Mouse (Mus musculus) lung, postnatal 0 days (tissue): ENCODE measurements around the gene Klrb1. TPM values are rescaled to one million over a fixed set of nuclear protein-coding genes. Genes with fewer than 3 reads are reported as not detected.
A peak's percentile ranks its signal among the peaks of the same experiment; 100 is the strongest.
"Not testable (repeated sequence)": the region's sequence is repeated elsewhere in the genome, so short reads cannot be mapped to it uniquely, and the experiment has no call there.

Source experiments
- ATAC-seq: fragments of 200-750 bp; cut with Nextera tagmentation; 2 replicates; pipeline ENCODE4 v1.8.0; 2017; ENCODE audit warnings: moderate library complexity
- DNase-seq: peaks from one replicate; pipeline ENCODE4 v3.0.0-alpha.2; 2016; ENCODE audit warnings: low spot score
- H3K27ac ChIP-seq: fragments of 300-500 bp; sonication (generic); 2 replicates; pipeline ENCODE4 v1.5.1; 2014; ENCODE audit warnings: antibody characterized with exemption, mild to moderate bottlenecking, low read length, mixed read lengths
- H3K27me3 ChIP-seq: fragments of 300-500 bp; sonication (generic); replicated peaks from 2 replicates; pipeline ENCODE4 v1.6.1; 2014; ENCODE audit warnings: low read length, mixed read lengths; ENCODE audit not compliant: insufficient read depth
- H3K36me3 ChIP-seq: fragments of 300-500 bp; sonication (generic); 2 replicates; pipeline ENCODE4 v1.6.1; 2014; ENCODE audit warnings: low read length, mixed read lengths; ENCODE audit not compliant: insufficient read depth
- H3K4me1 ChIP-seq: fragments of 300-500 bp; sonication (generic); 2 replicates; pipeline ENCODE4 v1.6.1; 2014; ENCODE audit warnings: antibody characterized with exemption, low read depth, low read length, mixed read lengths; ENCODE audit not compliant: insufficient read depth
- H3K4me2 ChIP-seq: fragments of 300-500 bp; sonication (generic); replicated peaks from 2 replicates; pipeline ENCODE4 v1.6.1; 2014; ENCODE audit warnings: low read depth, mild to moderate bottlenecking, low read length, moderate library complexity, mixed read lengths
- H3K4me3 ChIP-seq: fragments of 300-500 bp; sonication (generic); 2 replicates; pipeline ENCODE4 v1.5.1; 2014; ENCODE audit warnings: low read depth, low read length
- H3K9ac ChIP-seq: fragments of 300-500 bp; sonication (generic); replicated peaks from 2 replicates; pipeline ENCODE4 v1.6.1; 2014; ENCODE audit warnings: low read depth, mild to moderate bottlenecking
- H3K9me3 ChIP-seq: fragments of 300-500 bp; sonication (generic); 2 replicates; pipeline ENCODE4 v1.6.1; 2016; ENCODE audit warnings: low read length, mixed read lengths
- CTCF ChIP-seq: IDR thresholded peaks from 2 replicates; pipeline ENCODE4 v1.5.1; 2016; ENCODE audit warnings: antibody characterized with exemption, mild to moderate bottlenecking
- EP300 ChIP-seq: IDR thresholded peaks from 2 replicates; pipeline ENCODE4 v1.6.1; 2016; ENCODE audit warnings: antibody characterized with exemption, mild to moderate bottlenecking, control low read depth
- WGBS: fragments of 180-500 bp; shearing (Covaris S2); extraction: QIAGEN DNeasy Blood & Tissue Kit; methylation state at CpG from one replicate; pipeline ENCODE4 v1.1.7; 2014; 5-methylcytosine and 5-hydroxymethylcytosine counted together
- polyA plus RNA-seq: library from polyadenylated mRNA; unstranded; fragments of >200 nt; fragmentation: Nextera tagmentation; extraction: Ambion mirVana; gene quantifications from 2 replicates; pipeline ENCODE4 v1.2.1, GENCODE M21; 2015

Gene Klrb1
- polyA plus RNA-seq, 1 experiment from 2014 or later = not detected

- Histone ChIP-seq H3K9ac (no peak overlapping the region), H3K27ac (no peak overlapping the region), H3K27me3 (no peaks in the 10 kb centered on the region), H3K4me1 (0 out of 2 replicates have a peak, but pooled peaks cover 3% of the 10 kb centered on the region), H3K4me3 (no peak overlapping the region), H3K4me2 (no peak overlapping the region), H3K36me3 (no peaks in the 10 kb centered on the region), H3K9me3 (no peaks in the 10 kb centered on the region)
- WGBS = 84% methylated on average over 5 of the region's 5 CpGs
- no peak for DNase-seq
- TF ChIP-seq EP300 = no peak
- TF ChIP-seq CTCF = no peak
- ATAC-seq = no peak
Observed at GRCm38 (mm10) chr6:128759221-128759950, 36.5 kb upstream of the Klrb1 start.

- H3K27me3 ChIP-seq, H3K9ac ChIP-seq, H3K27ac ChIP-seq, H3K4me3 ChIP-seq, H3K36me3 ChIP-seq, H3K9me3 ChIP-seq, H3K4me2 ChIP-seq, DNase-seq, H3K4me1 ChIP-seq, ATAC-seq: not testable (repeated sequence)
- 26% methylated on average over 4 of the region's 4 CpGs for WGBS
Observed at GRCm38 (mm10) chr6:128755402-128755763, 32.5 kb upstream of the Klrb1 start.

- not testable (repeated sequence) for H3K4me1 ChIP-seq, H3K27ac ChIP-seq, H3K4me3 ChIP-seq, DNase-seq, H3K27me3 ChIP-seq, ATAC-seq, H3K9me3 ChIP-seq, H3K36me3 ChIP-seq, H3K4me2 ChIP-seq, H3K9ac ChIP-seq
- WGBS = 62% methylated on average over 12 of the region's 12 CpGs
Observed at GRCm38 (mm10) chr6:128754748-128755401, 32.0 kb upstream of the Klrb1 start.

- H3K9ac ChIP-seq, H3K27me3 ChIP-seq, H3K27ac ChIP-seq, H3K9me3 ChIP-seq, H3K36me3 ChIP-seq, H3K4me3 ChIP-seq, H3K4me1 ChIP-seq: not testable (repeated sequence)
- ATAC-seq (peak; percentile 86), DNase-seq (peak; percentile 39)
- 0 out of 2 replicates have a peak overlapping the region, but pooled peaks have one; percentile 17 for H3K4me2 ChIP-seq
- WGBS = 23% methylated on average over 10 of the region's 10 CpGs
Observed at GRCm38 (mm10) chr6:128754265-128754664, 31.4 kb upstream of the Klrb1 start.

- ATAC-seq (peak; percentile 93), DNase-seq (peak; percentile 63)
- not testable (repeated sequence) for H3K27ac ChIP-seq, H3K36me3 ChIP-seq, H3K9ac ChIP-seq, H3K9me3 ChIP-seq, H3K4me1 ChIP-seq, H3K4me3 ChIP-seq, H3K27me3 ChIP-seq
- TF ChIP-seq CTCF = peak; percentile 78
- 39% methylated on average over 7 of the region's 8 CpGs for WGBS
- 0 out of 2 replicates have a peak overlapping the region, but pooled peaks have one; percentile 17 for H3K4me2 ChIP-seq
Observed at GRCm38 (mm10) chr6:128753610-128754224, 30.9 kb upstream of the Klrb1 start.

- not testable (repeated sequence) for H3K4me3 ChIP-seq, H3K4me1 ChIP-seq, H3K9ac ChIP-seq, ATAC-seq, DNase-seq, H3K9me3 ChIP-seq, H3K36me3 ChIP-seq, H3K27me3 ChIP-seq, H3K27ac ChIP-seq, H3K4me2 ChIP-seq
- 64% methylated on average over 6 of the region's 6 CpGs for WGBS
Observed at GRCm38 (mm10) chr6:128747006-128747405, 24.1 kb upstream of the Klrb1 start.
